Mouse (Mus musculus): ENCODE data around the gene Prkce. TPM values are rescaled to one million over a fixed set of nuclear protein-coding genes. Genes with fewer than 3 reads are reported as not detected.

Gene Prkce
- polyA plus RNA-seq, 1 experiment from 2014 or later: 6.8 TPM

- WGBS: 66% methylated on average over 3 of the region's 3 CpGs
- no peak overlapping the region for H3K27ac ChIP-seq
- ATAC-seq (replicated peaks; ENCODE audit: low FRiP score): no peak
Observed at GRCm38 (mm10) chr17:86299576-86299975, 132.0 kb downstream of the Prkce start.

GRCm38 (mm10) chr17:86300774-86301595, 133.4 kb downstream of the Prkce start:
- Histone ChIP-seq H3K4me3 (replicated peaks) (peak overlapping the region; percentile 14; the same call in 1 of the 2 replicates), H3K4me2 (peak overlapping the region; percentile 47), H3K9me3 (replicated peaks) (no peaks in the 10 kb centered on the region), H3K27ac (peak overlapping the region; percentile 85), H3K4me1 (peaks cover 47% of the 10 kb centered on the region), H3K36me3 (no peaks in the 10 kb centered on the region), H3K27me3 (no peaks in the 10 kb centered on the region), H3K9ac (no peak overlapping the region)
- 33% methylated on average over 22 of the region's 22 CpGs for WGBS
- peak; percentile 64 for ATAC-seq (replicated peaks; ENCODE audit: low FRiP score)

More at GRCm38 (mm10) chr17:86299576-86299975, 132.0 kb downstream of the Prkce start:
- H3K4me2 ChIP-seq: no peak overlapping the region
- no peak overlapping the region for H3K9ac ChIP-seq
- H3K36me3 ChIP-seq: no peaks in the 10 kb centered on the region
- no peaks in the 10 kb centered on the region for H3K27me3 ChIP-seq
- H3K4me3 ChIP-seq (replicated peaks): no peak overlapping the region
- H3K4me1 ChIP-seq: peaks cover 41% of the 10 kb centered on the region
- H3K9me3 ChIP-seq (replicated peaks): no peaks in the 10 kb centered on the region

GRCm38 (mm10) chr17:86302266-86302665, 134.7 kb downstream of the Prkce start:
- no peaks in the 10 kb centered on the region for H3K9me3 ChIP-seq (replicated peaks)
- no peaks in the 10 kb centered on the region for H3K36me3 ChIP-seq
- H3K4me1 ChIP-seq: peaks cover 56% of the 10 kb centered on the region
- no peak overlapping the region for H3K4me3 ChIP-seq (replicated peaks)
- no peak overlapping the region for H3K9ac ChIP-seq
- no peak for ATAC-seq (replicated peaks; ENCODE audit: low FRiP score)
- no peaks in the 10 kb centered on the region for H3K27me3 ChIP-seq
- H3K4me2 ChIP-seq: no peak overlapping the region
- 87% methylated on average over 11 of the region's 11 CpGs for WGBS
- peak overlapping the region; percentile 85 for H3K27ac ChIP-seq

GRCm38 (mm10) chr17:86302861-86303331, 135.3 kb downstream of the Prkce start:
- no peak overlapping the region for H3K4me3 ChIP-seq (replicated peaks)
- no peaks in the 10 kb centered on the region for H3K36me3 ChIP-seq
- ATAC-seq (replicated peaks; ENCODE audit: low FRiP score): no peak
- H3K4me1 ChIP-seq: peaks cover 56% of the 10 kb centered on the region
- H3K9ac ChIP-seq: no peak overlapping the region
- 77% methylated on average over 14 of the region's 14 CpGs for WGBS
- H3K27me3 ChIP-seq: no peaks in the 10 kb centered on the region
- H3K4me2 ChIP-seq: no peak overlapping the region
- H3K27ac ChIP-seq: peak overlapping the region; percentile 85
- no peaks in the 10 kb centered on the region for H3K9me3 ChIP-seq (replicated peaks)

GRCm38 (mm10) chr17:86303401-86304243, 136.0 kb downstream of the Prkce start:
- Histone ChIP-seq H3K36me3 (no peaks in the 10 kb centered on the region), H3K4me2 (no peak overlapping the region), H3K4me3 (replicated peaks) (no peak overlapping the region), H3K9me3 (replicated peaks) (no peaks in the 10 kb centered on the region), H3K9ac (no peak overlapping the region), H3K27ac (peak overlapping the region; percentile 67; the same call in 1 of the 2 replicates), H3K4me1 (peaks cover 56% of the 10 kb centered on the region), H3K27me3 (no peaks in the 10 kb centered on the region)
- no peak for ATAC-seq (replicated peaks; ENCODE audit: low FRiP score)
- WGBS: 42% methylated on average over 19 of the region's 19 CpGs

- no peak overlapping the region for H3K9ac ChIP-seq
- H3K36me3 ChIP-seq: no peaks in the 10 kb centered on the region
- peaks cover 56% of the 10 kb centered on the region for H3K4me1 ChIP-seq
- ATAC-seq (replicated peaks; ENCODE audit: low FRiP score): no peak
- H3K27me3 ChIP-seq: no peaks in the 10 kb centered on the region
- H3K4me3 ChIP-seq (replicated peaks): no peak overlapping the region
- no peak overlapping the region for H3K27ac ChIP-seq
- no peak overlapping the region for H3K4me2 ChIP-seq
- WGBS: 53% methylated on average over 17 of the region's 17 CpGs
- no peaks in the 10 kb centered on the region for H3K9me3 ChIP-seq (replicated peaks)
Observed at GRCm38 (mm10) chr17:86304923-86305630, 137.5 kb downstream of the Prkce start.

- Histone ChIP-seq H3K9ac (no peak overlapping the region), H3K36me3 (no peaks in the 10 kb centered on the region), H3K27ac (no peak overlapping the region), H3K9me3 (replicated peaks) (no peaks in the 10 kb centered on the region), H3K4me3 (replicated peaks) (no peak overlapping the region), H3K4me1 (peaks cover 47% of the 10 kb centered on the region), H3K4me2 (no peak overlapping the region), H3K27me3 (no peaks in the 10 kb centered on the region)
- no peak for ATAC-seq (replicated peaks; ENCODE audit: low FRiP score)
- WGBS: 83% methylated on average over 7 of the region's 7 CpGs
Observed at GRCm38 (mm10) chr17:86306161-86306560, 138.6 kb downstream of the Prkce start.

- no peaks in the 10 kb centered on the region for H3K9me3 ChIP-seq (replicated peaks)
- H3K4me2 ChIP-seq: no peak overlapping the region
- peak overlapping the region; percentile 37; the same call in 1 of the 2 replicates for H3K27ac ChIP-seq
- peaks cover 25% of the 10 kb centered on the region for H3K4me1 ChIP-seq
- H3K36me3 ChIP-seq: no peaks in the 10 kb centered on the region
- peak; percentile 61; the same call in 1 of the 2 replicates for ATAC-seq (replicated peaks; ENCODE audit: low FRiP score)
- no peaks in the 10 kb centered on the region for H3K27me3 ChIP-seq
- WGBS: 54% methylated on average over 8 of the region's 8 CpGs
- H3K9ac ChIP-seq: no peak overlapping the region
- H3K4me3 ChIP-seq (replicated peaks): no peak overlapping the region
Observed at GRCm38 (mm10) chr17:86313413-86314139, 146.0 kb downstream of the Prkce start.

GRCm38 (mm10) chr17:86315874-86316273, 148.3 kb downstream of the Prkce start:
- H3K27ac ChIP-seq: no peak overlapping the region
- no peak overlapping the region for H3K4me3 ChIP-seq (replicated peaks)
- H3K27me3 ChIP-seq: no peaks in the 10 kb centered on the region
- no peak overlapping the region for H3K4me2 ChIP-seq
- WGBS: 87% methylated on average over 4 of the region's 4 CpGs
- H3K9ac ChIP-seq: no peak overlapping the region
- H3K4me1 ChIP-seq: peaks cover 25% of the 10 kb centered on the region
- H3K36me3 ChIP-seq: no peaks in the 10 kb centered on the region
- no peaks in the 10 kb centered on the region for H3K9me3 ChIP-seq (replicated peaks)
- no peak for ATAC-seq (replicated peaks; ENCODE audit: low FRiP score)

- Histone ChIP-seq H3K4me1 (peaks cover 25% of the 10 kb centered on the region), H3K4me3 (replicated peaks) (no peak overlapping the region), H3K9me3 (replicated peaks) (no peaks in the 10 kb centered on the region), H3K4me2 (no peak overlapping the region), H3K9ac (no peak overlapping the region), H3K36me3 (no peaks in the 10 kb centered on the region), H3K27me3 (no peaks in the 10 kb centered on the region), H3K27ac (peak overlapping the region; percentile 63; the same call in 1 of the 2 replicates)
- peak; percentile 69; the same call in 1 of the 2 replicates for ATAC-seq (replicated peaks; ENCODE audit: low FRiP score)
- WGBS: 67% methylated on average over 5 of the region's 5 CpGs
Observed at GRCm38 (mm10) chr17:86316771-86317170, 149.2 kb downstream of the Prkce start.

- Histone ChIP-seq H3K27ac (peak overlapping the region; percentile 63; the same call in 1 of the 2 replicates), H3K27me3 (no peaks in the 10 kb centered on the region), H3K4me3 (replicated peaks) (no peak overlapping the region), H3K4me1 (peaks cover 25% of the 10 kb centered on the region), H3K36me3 (no peaks in the 10 kb centered on the region), H3K4me2 (no peak overlapping the region), H3K9me3 (replicated peaks) (no peaks in the 10 kb centered on the region), H3K9ac (no peak overlapping the region)
- ATAC-seq (replicated peaks; ENCODE audit: low FRiP score): no peak
- 49% methylated on average over 4 of the region's 4 CpGs for WGBS
Observed at GRCm38 (mm10) chr17:86317197-86317596, 149.6 kb downstream of the Prkce start.

Data from kidney, embryonic 15.5 days (tissue).